Mouse (Mus musculus): ENCODE data around the gene Sumo1.
A peak's percentile ranks its signal among the peaks of the same experiment; 100 is the strongest.

DNA sequence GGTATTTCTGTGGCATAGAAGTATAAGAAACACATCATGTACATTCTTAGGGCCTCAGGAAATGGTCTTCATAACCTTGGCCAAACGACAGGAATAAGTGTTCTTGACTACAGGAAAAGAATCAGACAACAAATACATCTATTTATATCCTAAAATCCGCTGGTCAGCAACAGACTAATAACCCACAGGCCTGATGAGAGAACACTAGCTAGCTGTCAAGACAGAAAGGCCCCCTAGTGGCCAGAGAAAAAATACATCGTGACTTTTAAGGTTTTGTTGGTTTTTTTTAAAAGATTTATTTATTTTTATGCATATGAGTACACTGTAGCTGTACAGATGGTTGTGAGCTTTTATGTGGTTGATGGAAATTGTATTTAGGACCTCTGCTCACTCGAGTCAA, 49.3 kb upstream of the Sumo1 start:
- TF ChIP-seq CTCF (conservative IDR thresholded peaks at IDR 0.05; ENCODE audit: insufficient read depth, insufficient read length, low read depth, low read length) (0 out of 2 replicates have a peak, but pooled peaks have one; percentile 14), POLR2A (IDR thresholded peaks at IDR 0.05; ENCODE audit: low read depth, low read length) (no peak)
